Mouse (Mus musculus) frontal cortex, adult 2 months (tissue): Measurements from ENCODE around the gene Cntnap2. TPM values are rescaled to one million over a fixed set of nuclear protein-coding genes. Genes with fewer than 3 reads are reported as not detected.

Experiments used
- DNase-seq, 2 experiments: peaks; one replicate each; pipeline ENCODE4 v3.0.0; 2022; ENCODE audit warnings: low spot score in 1 of 2; ENCODE audit errors: extremely low spot score in 1 of 2
- polyA plus RNA-seq: library from polyadenylated mRNA; depleted of rRNA; stranded (reverse); fragments of >200 nt; gene quantifications from 2 replicates; pipeline ENCODE4 v1.2.3, GENCODE M21; 2012

Gene Cntnap2
- polyA plus RNA-seq, 1 experiment, result 53.0 TPM

- no peak for DNase-seq
Measured at GRCm38 (mm10) chr6:46575055-46575454, 1515.9 kb downstream of the Cntnap2 start.

GRCm38 (mm10) chr6:46612365-46612764, 1553.2 kb downstream of the Cntnap2 start:
- DNase-seq, result no peak

GRCm38 (mm10) chr6:46612872-46613271, 1553.7 kb downstream of the Cntnap2 start:
- DNase-seq, result peak in 1 of 2 experiments; percentile 6

- no peak for DNase-seq
Measured at GRCm38 (mm10) chr6:46669018-46669417, 1609.9 kb downstream of the Cntnap2 start.

- DNase-seq, result no peak
Measured at GRCm38 (mm10) chr6:46675081-46675480, 1615.9 kb downstream of the Cntnap2 start.

- peak; percentile 30 to 62 for DNase-seq
Measured at GRCm38 (mm10) chr6:46675621-46676020, 1616.5 kb downstream of the Cntnap2 start.

GRCm38 (mm10) chr6:46696187-46696586, 1637.0 kb downstream of the Cntnap2 start:
- no peak for DNase-seq

GRCm38 (mm10) chr6:46699343-46699742, 1640.2 kb downstream of the Cntnap2 start:
- no peak for DNase-seq

GRCm38 (mm10) chr6:46704293-46705170, 1645.4 kb downstream of the Cntnap2 start:
- peak; percentile 44 to 76 for DNase-seq

- peak in 1 of 2 experiments; percentile 47 for DNase-seq
Measured at GRCm38 (mm10) chr6:46705926-46706325, 1646.8 kb downstream of the Cntnap2 start.

- DNase-seq, result no peak
Measured at GRCm38 (mm10) chr6:46716576-46716975, 1657.4 kb downstream of the Cntnap2 start.

- peak in 1 of 2 experiments; percentile 9 for DNase-seq
Measured at GRCm38 (mm10) chr6:46733794-46734193, 1674.6 kb downstream of the Cntnap2 start.

GRCm38 (mm10) chr6:46748448-46748847, 1689.3 kb downstream of the Cntnap2 start:
- DNase-seq, result no peak

- DNase-seq, result no peak
Measured at GRCm38 (mm10) chr6:46763481-46763880, 1704.3 kb downstream of the Cntnap2 start.

GRCm38 (mm10) chr6:46774529-46774928, 1715.4 kb downstream of the Cntnap2 start:
- DNase-seq, result no peak

GRCm38 (mm10) chr6:46802264-46803110, 1743.3 kb downstream of the Cntnap2 start:
- peak; percentile 19 to 75 for DNase-seq

- no peak for DNase-seq
Measured at GRCm38 (mm10) chr6:46856635-46857034, 1797.5 kb downstream of the Cntnap2 start.

GRCm38 (mm10) chr6:46861076-46861475, 1801.9 kb downstream of the Cntnap2 start:
- no peak for DNase-seq

- DNase-seq, result no peak
Measured at GRCm38 (mm10) chr6:46866317-46866716, 1807.2 kb downstream of the Cntnap2 start.

- DNase-seq, result no peak
Measured at GRCm38 (mm10) chr6:46886230-46886629, 1827.1 kb downstream of the Cntnap2 start.

GRCm38 (mm10) chr6:46909167-46909566, 1850.0 kb downstream of the Cntnap2 start:
- no peak for DNase-seq
